Mouse (Mus musculus) liver, embryonic 12.5 days (tissue): ENCODE data around the gene Lcor. TPM values are rescaled to one million over a fixed set of nuclear protein-coding genes. Genes with fewer than 3 reads are reported as not detected.

Source experiments
- ATAC-seq: fragments of 200-750 bp; cut with Nextera tagmentation; 2 replicates; pipeline ENCODE4 v1.8.0; 2017; ENCODE audit warnings: moderate number of reproducible peaks, mild to moderate bottlenecking, moderate library complexity
- H3K27ac ChIP-seq: fragments of 300-500 bp; sonication (generic); 2 replicates; pipeline ENCODE4 v1.5.1; 2016; ENCODE audit warnings: mild to moderate bottlenecking
- H3K27me3 ChIP-seq: fragments of 300-500 bp; sonication (generic); replicated peaks from 2 replicates; pipeline ENCODE4 v1.6.1; 2016; ENCODE audit warnings: mild to moderate bottlenecking, moderate library complexity
- H3K36me3 ChIP-seq: fragments of 300-500 bp; sonication (generic); 2 replicates; pipeline ENCODE4 v1.6.1; 2016; ENCODE audit warnings: mild to moderate bottlenecking, moderate library complexity
- H3K4me1 ChIP-seq: fragments of 300-500 bp; sonication (generic); 2 replicates; pipeline ENCODE4 v1.6.1; 2016
- H3K4me2 ChIP-seq: fragments of 300-500 bp; sonication (generic); 2 replicates; pipeline ENCODE4 v1.6.1; 2016; ENCODE audit warnings: mild to moderate bottlenecking, moderate library complexity
- H3K4me3 ChIP-seq: fragments of 300-500 bp; sonication (generic); 2 replicates; pipeline ENCODE4 v1.5.1; 2016; ENCODE audit warnings: mild to moderate bottlenecking, moderate library complexity
- H3K9ac ChIP-seq: fragments of 300-500 bp; sonication (generic); 2 replicates; pipeline ENCODE4 v1.6.1; 2016; ENCODE audit warnings: mild to moderate bottlenecking, moderate library complexity
- H3K9me3 ChIP-seq: fragments of 300-500 bp; sonication (generic); replicated peaks from 2 replicates; pipeline ENCODE4 v1.6.1; 2016; ENCODE audit warnings: mild to moderate bottlenecking, moderate library complexity
- WGBS: fragments of 180-500 bp; shearing (Covaris S2); methylation state at CpG from one replicate; pipeline ENCODE4 v1.1.7; 2016; ENCODE audit not compliant: insufficient replicate concordance; 5-methylcytosine and 5-hydroxymethylcytosine counted together
- polyA plus RNA-seq: library from polyadenylated mRNA; unstranded; fragments of >200 nt; fragmentation: Nextera tagmentation; extraction: Ambion mirVana; gene quantifications from 2 replicates; pipeline ENCODE4 v1.2.1, GENCODE M21; 2016

Lcor gene
- polyA plus RNA-seq, 1 experiment from 2014 or later = 7.9 TPM

DNA sequence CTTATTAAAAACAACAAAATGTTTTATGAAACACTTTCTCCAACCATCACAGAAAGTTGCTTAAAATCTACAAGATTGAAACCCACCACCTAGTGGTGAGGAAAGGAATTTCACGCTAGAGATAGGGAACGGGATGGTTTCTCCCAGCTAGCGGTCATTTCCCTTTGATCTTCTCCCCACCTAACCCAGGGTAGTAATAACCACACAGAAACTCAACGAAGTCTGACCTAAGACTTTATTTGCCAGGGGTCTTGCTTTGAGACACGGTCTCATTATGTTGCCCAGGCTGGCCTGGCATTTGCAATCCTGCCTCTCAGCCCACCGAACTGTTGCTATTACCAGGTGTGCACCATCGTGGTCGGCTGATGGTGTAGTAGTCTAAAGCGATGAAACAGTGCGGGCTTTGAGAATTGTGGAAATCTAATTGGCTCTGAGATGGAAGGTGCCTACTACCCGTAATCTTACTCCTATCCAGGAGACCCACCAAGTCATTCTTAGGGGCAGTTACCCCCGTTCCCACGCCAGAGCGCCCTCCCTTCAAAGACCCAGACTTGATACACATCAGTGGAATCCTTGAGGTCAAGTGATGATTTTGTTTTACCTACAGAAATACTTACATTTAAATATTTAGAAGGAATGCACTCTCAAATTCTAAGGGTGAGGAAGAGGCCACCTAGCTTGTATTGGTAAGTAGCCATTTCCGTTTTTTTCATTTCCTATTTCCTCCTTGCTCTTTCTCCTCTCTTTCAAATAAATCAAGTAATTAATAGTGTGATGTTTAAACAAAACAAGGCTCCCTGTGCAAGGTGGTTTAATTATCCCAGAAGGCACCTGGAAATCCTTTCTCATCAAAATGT lies 1.2 kb upstream of the Lcor start:
- Histone ChIP-seq H3K27me3 (0 out of 2 replicates have a peak, but pooled peaks cover 5% of the 10 kb centered on the region), H3K4me1 (peaks cover 31% of the 10 kb centered on the region), H3K9me3 (no peaks in the 10 kb centered on the region), H3K27ac (peak overlapping the region; percentile 99), H3K9ac (peak overlapping the region; percentile 99), H3K4me2 (peak overlapping the region; percentile 96), H3K36me3 (no peaks in the 10 kb centered on the region), H3K4me3 (peak overlapping the region; percentile 97)
- WGBS = 6% methylated on average over 15 of the region's 15 CpGs
- no peak for ATAC-seq

DNA sequence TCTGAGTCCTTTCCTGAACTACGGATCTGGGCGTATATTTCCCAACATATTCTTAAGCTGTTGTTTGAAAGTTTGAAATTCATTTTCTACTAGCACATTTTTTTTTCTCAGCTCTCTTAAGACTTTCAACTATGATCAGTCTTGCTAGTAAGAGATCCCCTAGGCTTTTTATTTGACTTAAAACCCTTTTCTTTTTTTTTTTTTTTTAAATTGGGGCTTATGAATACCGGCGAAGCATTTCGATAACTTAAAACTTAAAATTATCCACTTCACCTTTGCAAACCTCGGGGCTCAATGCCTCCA lies 599 bp upstream of the Lcor start:
- Histone ChIP-seq H3K4me3 (peak overlapping the region; percentile 97), H3K9ac (peak overlapping the region; percentile 99), H3K4me1 (peaks cover 34% of the 10 kb centered on the region), H3K4me2 (peak overlapping the region; percentile 96), H3K27me3 (0 out of 2 replicates have a peak, but pooled peaks cover 5% of the 10 kb centered on the region), H3K27ac (peak overlapping the region; percentile 99), H3K36me3 (no peaks in the 10 kb centered on the region), H3K9me3 (no peaks in the 10 kb centered on the region)
- no peak for ATAC-seq
- WGBS = 4% methylated on average over 6 of the region's 6 CpGs

DNA sequence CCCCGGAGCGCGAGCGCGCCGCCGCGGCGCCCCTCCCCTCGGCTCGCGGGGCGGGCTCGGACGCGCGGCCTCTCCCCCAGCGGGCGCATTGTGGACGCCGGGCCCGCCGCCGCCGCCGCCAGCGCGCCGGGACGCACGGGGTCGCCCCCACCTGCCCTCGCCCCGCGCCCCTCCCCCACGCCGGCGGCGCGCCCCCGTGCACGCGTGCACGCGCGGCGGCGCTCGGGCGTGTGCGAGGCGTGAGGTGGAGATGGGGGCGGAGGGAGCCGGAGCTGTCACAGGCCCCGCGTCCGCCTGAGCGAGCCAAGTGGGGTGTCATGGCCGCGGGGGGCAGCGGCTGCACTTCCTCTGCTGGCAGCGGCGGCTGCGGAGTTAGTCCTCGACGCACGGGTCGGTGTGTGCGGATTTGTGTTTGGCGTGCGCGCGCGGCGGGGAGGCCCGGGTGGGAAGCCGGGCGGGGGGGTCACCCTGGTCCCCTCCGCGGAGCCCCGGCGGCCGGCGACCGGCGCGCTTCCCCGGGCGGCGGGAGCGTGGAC lies 540 bp downstream of the Lcor start:
- Histone ChIP-seq H3K9me3 (no peaks in the 10 kb centered on the region), H3K4me3 (peak overlapping the region; percentile 97), H3K36me3 (no peaks in the 10 kb centered on the region), H3K27me3 (0 out of 2 replicates have a peak, but pooled peaks cover 5% of the 10 kb centered on the region), H3K4me2 (peak overlapping the region; percentile 96), H3K27ac (peak overlapping the region; percentile 99), H3K9ac (peak overlapping the region; percentile 99), H3K4me1 (peaks cover 34% of the 10 kb centered on the region)
- 2% methylated on average over 61 of the region's 91 CpGs for WGBS
- peak; percentile 79 for ATAC-seq

- no peaks in the 10 kb centered on the region for H3K9me3 ChIP-seq
- WGBS = under 1% methylated on average over 26 of the region's 30 CpGs
- peak overlapping the region; percentile 96 for H3K4me2 ChIP-seq
- peaks cover 34% of the 10 kb centered on the region for H3K4me1 ChIP-seq
- ATAC-seq = no peak
- peak overlapping the region; percentile 97 for H3K4me3 ChIP-seq
- no peaks in the 10 kb centered on the region for H3K36me3 ChIP-seq
- H3K27ac ChIP-seq = peak overlapping the region; percentile 99
- H3K27me3 ChIP-seq = 0 out of 2 replicates have a peak, but pooled peaks cover 5% of the 10 kb centered on the region
- H3K9ac ChIP-seq = peak overlapping the region; percentile 99
Measured at GRCm38 (mm10) chr19:41483445-41484040, 1.1 kb downstream of the Lcor start.

- Histone ChIP-seq H3K4me2 (peak overlapping the region; percentile 96), H3K4me3 (peak overlapping the region; percentile 38), H3K4me1 (peaks cover 34% of the 10 kb centered on the region), H3K36me3 (no peaks in the 10 kb centered on the region), H3K27me3 (0 out of 2 replicates have a peak, but pooled peaks cover 1% of the 10 kb centered on the region), H3K27ac (0 out of 2 replicates have a peak overlapping the region, but pooled peaks have one; percentile 25), H3K9ac (peak overlapping the region; percentile 37), H3K9me3 (no peaks in the 10 kb centered on the region)
- no peak for ATAC-seq
- WGBS = 44% methylated on average over 5 of the region's 5 CpGs
Measured at GRCm38 (mm10) chr19:41484361-41484760, 1.9 kb downstream of the Lcor start.

- H3K9me3 ChIP-seq = no peaks in the 10 kb centered on the region
- 0 out of 2 replicates have a peak overlapping the region, but pooled peaks have one; percentile 41 for H3K9ac ChIP-seq
- H3K4me1 ChIP-seq = peaks cover 37% of the 10 kb centered on the region
- peak; percentile 92 for ATAC-seq
- peak overlapping the region; percentile 35 for H3K4me2 ChIP-seq
- H3K27ac ChIP-seq = peak overlapping the region; percentile 74
- no peaks in the 10 kb centered on the region for H3K27me3 ChIP-seq
- H3K4me3 ChIP-seq = no peak overlapping the region
- 44% methylated on average over 4 of the region's 4 CpGs for WGBS
- H3K36me3 ChIP-seq = no peaks in the 10 kb centered on the region
Measured at GRCm38 (mm10) chr19:41495382-41496032, 13.1 kb downstream of the Lcor start.

DNA sequence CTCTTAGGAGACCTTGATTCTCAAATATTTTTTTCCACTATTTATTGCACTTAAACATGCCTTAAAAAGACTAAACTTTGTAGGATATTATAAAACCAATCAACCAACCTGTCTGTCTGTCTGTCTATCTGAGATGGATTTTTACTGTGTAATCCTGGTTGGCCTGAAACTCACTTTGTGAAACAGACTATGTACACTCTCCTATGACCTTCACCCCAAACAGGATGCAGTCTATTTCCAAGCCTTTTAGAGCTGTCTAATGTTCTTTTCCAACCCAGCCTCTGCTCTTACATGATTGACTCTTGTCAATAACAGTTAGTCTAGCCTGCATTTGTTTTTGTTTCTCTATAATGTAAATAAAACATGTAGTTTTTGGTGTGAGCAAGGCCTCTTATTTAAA lies 13.6 kb downstream of the Lcor start:
- H3K27me3 ChIP-seq = no peaks in the 10 kb centered on the region
- peak overlapping the region; percentile 74 for H3K27ac ChIP-seq
- peak; percentile 53 for ATAC-seq
- H3K9me3 ChIP-seq = no peaks in the 10 kb centered on the region
- no peak overlapping the region for H3K4me3 ChIP-seq
- peak overlapping the region; percentile 35 for H3K4me2 ChIP-seq
- H3K9ac ChIP-seq = no peak overlapping the region
- H3K4me1 ChIP-seq = peaks cover 37% of the 10 kb centered on the region
- H3K36me3 ChIP-seq = 0 out of 2 replicates have a peak, but pooled peaks cover 4% of the 10 kb centered on the region

DNA sequence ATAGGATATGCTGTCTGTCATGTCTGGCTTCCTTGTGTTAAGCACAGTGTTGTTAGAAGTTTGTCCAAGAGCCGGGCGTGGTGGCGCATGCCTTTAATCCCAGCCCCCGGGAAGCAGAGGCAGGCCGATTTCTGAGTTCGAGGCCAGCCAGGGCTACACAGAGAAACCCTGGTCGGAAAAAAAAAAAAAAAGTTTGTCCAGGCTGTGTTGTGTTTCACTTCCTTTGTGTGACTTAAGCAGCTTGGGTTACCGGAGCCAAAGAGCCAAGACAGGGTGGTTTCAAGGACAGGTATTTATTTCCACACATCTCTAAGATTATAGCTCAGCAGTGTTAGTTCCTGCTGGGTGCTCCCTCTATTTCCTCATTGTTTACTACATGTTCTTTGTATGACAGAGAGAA lies 25.4 kb downstream of the Lcor start:
- ATAC-seq = no peak
- Histone ChIP-seq H3K9me3 (no peaks in the 10 kb centered on the region), H3K27me3 (no peaks in the 10 kb centered on the region), H3K9ac (no peak overlapping the region), H3K4me2 (no peak overlapping the region), H3K4me1 (peaks cover 28% of the 10 kb centered on the region), H3K4me3 (no peak overlapping the region), H3K36me3 (0 out of 2 replicates have a peak, but pooled peaks cover 2% of the 10 kb centered on the region), H3K27ac (no peak overlapping the region)
- WGBS = 85% methylated on average over 8 of the region's 8 CpGs

DNA sequence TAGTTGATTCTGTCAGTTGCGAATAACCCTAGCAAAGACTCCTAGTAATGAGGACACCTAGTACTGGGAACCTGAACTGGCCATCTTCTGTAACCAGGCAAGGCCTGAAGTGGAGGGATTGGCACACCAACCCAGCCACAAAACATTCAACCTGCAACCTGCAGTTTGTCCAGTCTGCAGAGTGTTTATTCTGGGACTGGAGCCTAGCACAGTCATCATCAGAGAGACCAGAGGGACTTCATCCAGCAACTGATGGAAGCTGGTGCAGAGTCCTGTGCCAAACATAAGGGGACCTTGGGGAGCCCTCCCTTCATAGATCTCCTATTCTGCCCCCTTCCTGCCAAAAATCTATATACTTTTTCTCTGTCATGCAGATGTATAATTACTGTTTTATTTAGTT lies 32.4 kb downstream of the Lcor start:
- Histone ChIP-seq H3K9ac (0 out of 2 replicates have a peak overlapping the region, but pooled peaks have one; percentile 15), H3K9me3 (no peaks in the 10 kb centered on the region), H3K4me2 (no peak overlapping the region), H3K27me3 (no peaks in the 10 kb centered on the region), H3K36me3 (0 out of 2 replicates have a peak, but pooled peaks cover 2% of the 10 kb centered on the region), H3K4me3 (no peak overlapping the region), H3K27ac (peak overlapping the region; percentile 13; the same call in 1 of the 2 replicates), H3K4me1 (peaks cover 46% of the 10 kb centered on the region)
- ATAC-seq = no peak
- WGBS = 82% methylated on average over 1 of the region's 1 CpGs

GRCm38 (mm10) chr19:41515549-41515948 lies 33.1 kb downstream of the Lcor start:
- WGBS = 75% methylated on average over 1 of the region's 1 CpGs
- Histone ChIP-seq H3K27me3 (no peaks in the 10 kb centered on the region), H3K4me1 (peaks cover 42% of the 10 kb centered on the region), H3K36me3 (0 out of 2 replicates have a peak, but pooled peaks cover 2% of the 10 kb centered on the region), H3K4me2 (peak overlapping the region; percentile 14; the same call in 1 of the 2 replicates), H3K9me3 (no peaks in the 10 kb centered on the region), H3K9ac (no peak overlapping the region), H3K27ac (no peak overlapping the region), H3K4me3 (no peak overlapping the region)
- ATAC-seq = no peak; the same call in 1 of the 2 replicates

DNA sequence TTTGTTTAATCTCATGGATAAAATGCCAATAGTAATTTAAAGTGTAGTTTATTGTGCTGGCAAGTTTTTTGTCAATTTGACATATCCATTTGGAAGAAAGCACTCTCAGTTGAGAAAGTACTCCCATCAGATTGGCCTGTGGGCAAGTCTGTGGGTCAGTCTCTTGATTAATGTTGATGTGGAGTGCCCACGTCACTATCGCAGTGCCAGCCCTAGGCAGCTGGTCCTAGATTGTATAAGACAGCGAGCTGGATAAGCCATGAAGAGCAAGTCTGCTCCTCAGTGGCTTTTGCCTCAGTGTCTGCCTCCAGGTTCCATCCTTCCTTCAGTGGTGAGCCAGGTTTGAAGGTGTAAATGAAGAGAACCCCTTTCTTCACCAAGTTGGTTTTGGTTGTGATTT lies 34.6 kb downstream of the Lcor start:
- H3K4me3 ChIP-seq = no peak overlapping the region
- no peaks in the 10 kb centered on the region for H3K27me3 ChIP-seq
- WGBS = 72% methylated on average over 3 of the region's 3 CpGs
- no peak overlapping the region for H3K9ac ChIP-seq
- no peak overlapping the region for H3K4me2 ChIP-seq
- peaks cover 35% of the 10 kb centered on the region for H3K4me1 ChIP-seq
- no peak overlapping the region for H3K27ac ChIP-seq
- ATAC-seq = no peak
- no peaks in the 10 kb centered on the region for H3K9me3 ChIP-seq
- no peaks in the 10 kb centered on the region for H3K36me3 ChIP-seq
